Mouse (Mus musculus): ENCODE data around the gene C2cd4a.
A peak's percentile ranks its signal among the peaks of the same experiment; 100 is the strongest.

C2cd4a gene

GRCm38 (mm10) chr9:67832046-67832605 is at the start of gene C2cd4a:
Gene C2cd4a, minus strand, starts transcription at chr9:67832330.
- DNase-seq (ENCODE audit: low read depth in 1 of 2, low spot score in 2 of 2): no peak

GRCm38 (mm10) chr9:67878197-67878769 is 46.2 kb upstream of the C2cd4a start:
- DNase-seq (ENCODE audit: low read depth in 1 of 2, low spot score in 2 of 2): no peak

GRCm38 (mm10) chr9:67877081-67877718 is 45.1 kb upstream of the C2cd4a start:
- no peak for DNase-seq (ENCODE audit: low read depth in 1 of 2, low spot score in 2 of 2)

DNA sequence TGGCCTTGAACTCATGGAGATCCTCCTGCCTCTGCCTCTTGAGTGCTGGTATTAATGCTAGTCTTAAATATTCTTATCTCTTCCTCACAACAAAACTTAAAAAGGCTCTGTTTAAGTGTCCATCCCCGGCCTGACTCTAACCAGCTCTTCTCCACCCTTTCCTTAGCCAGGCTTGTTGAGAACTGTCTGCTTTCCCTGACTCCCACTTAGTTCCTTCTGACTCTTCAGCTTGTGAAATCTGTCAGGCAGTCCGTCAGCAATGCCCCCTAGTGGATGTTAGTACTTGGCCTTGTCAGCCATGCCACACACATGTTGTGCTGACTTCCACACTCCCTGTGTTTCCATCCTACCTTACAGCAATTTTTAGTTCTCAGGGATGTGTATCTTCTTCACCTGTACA is 43.2 kb upstream of the C2cd4a start:
- no peak for DNase-seq (ENCODE audit: low read depth in 1 of 2, low spot score in 2 of 2)

DNA sequence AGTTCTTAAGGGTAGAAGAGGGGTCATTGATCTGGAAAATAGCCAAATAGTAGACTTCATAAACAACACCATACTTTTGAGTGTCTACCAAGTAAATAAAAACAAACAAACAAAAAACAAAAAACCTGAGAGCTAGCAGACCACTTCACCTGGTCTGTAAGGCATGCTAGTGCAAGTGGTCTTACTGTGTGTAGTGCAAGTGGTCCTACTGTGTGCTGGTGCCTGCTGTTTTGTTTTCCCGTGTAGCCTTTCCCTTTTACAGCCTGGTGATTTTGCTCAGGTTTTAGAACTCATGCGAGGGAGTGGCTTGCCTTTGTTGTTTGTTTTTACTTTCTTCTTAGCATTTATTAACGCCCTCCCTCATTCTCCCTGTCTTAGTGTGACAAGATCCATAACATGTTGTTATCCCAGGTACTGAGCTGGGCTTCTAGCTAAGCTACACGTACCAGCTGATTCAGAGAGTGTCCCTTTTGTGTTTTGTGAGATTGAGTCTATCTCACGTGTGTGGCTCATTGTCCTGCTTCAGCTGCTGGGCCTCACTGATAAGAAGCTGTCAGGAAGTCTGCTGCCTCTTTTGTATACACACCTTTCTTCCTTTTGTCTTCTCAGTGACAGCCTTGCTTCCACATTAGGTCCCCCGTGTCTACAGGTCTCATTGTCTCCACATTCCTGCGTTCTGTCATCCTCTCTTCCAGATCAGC is 42.5 kb upstream of the C2cd4a start:
- no peak for DNase-seq (ENCODE audit: low read depth in 1 of 2, low spot score in 2 of 2)

- no peak for DNase-seq (ENCODE audit: low read depth in 1 of 2, low spot score in 2 of 2)
These were observed 37.7 kb upstream of the C2cd4a start for GRCm38 (mm10) chr9:67869691-67870450.

DNA sequence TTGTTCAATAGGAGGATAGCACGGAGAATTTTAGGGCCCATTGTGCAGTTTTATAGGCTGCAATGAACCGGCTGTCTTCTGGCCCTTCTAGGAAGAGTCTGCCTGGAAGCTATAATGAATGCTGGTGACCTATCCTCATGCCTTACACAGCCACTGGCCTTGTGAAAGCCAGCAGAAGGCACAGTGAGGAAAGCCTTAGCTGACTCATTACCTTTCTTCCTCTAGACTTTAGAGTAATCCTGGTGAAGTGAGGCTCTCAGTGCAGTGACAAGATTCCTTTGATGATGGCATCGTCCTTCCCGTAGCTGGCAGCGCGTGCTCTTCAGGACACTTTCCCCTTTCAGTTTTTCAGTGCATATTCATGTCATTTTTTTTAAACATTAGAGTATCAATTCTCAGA is 35.3 kb upstream of the C2cd4a start:
- DNase-seq (ENCODE audit: low read depth in 1 of 2, low spot score in 2 of 2): no peak

DNA sequence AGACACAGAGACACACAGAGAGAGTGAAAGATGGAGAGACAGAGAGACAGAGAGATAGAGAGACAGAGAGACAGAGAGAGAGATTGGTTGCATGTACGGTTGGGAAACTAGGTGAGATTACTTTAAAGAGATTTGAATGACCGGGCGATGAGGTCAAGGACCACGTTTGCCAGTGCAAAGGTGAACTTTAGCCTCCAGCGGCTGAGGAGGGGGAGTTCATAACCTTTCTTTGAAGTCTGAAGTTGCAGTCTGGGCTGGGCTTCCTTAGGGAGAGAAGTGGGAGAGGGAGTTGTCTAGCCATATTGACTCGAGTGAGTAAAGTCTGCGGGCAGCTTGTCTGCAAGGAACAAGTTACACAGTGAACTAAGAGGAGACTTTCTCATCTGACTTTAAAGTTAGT is 33.3 kb upstream of the C2cd4a start:
- DNase-seq (ENCODE audit: low read depth in 1 of 2, low spot score in 2 of 2): no peak

- DNase-seq (ENCODE audit: low read depth in 1 of 2, low spot score in 2 of 2): no peak
These were observed 31.9 kb upstream of the C2cd4a start for GRCm38 (mm10) chr9:67864011-67864410.

DNA sequence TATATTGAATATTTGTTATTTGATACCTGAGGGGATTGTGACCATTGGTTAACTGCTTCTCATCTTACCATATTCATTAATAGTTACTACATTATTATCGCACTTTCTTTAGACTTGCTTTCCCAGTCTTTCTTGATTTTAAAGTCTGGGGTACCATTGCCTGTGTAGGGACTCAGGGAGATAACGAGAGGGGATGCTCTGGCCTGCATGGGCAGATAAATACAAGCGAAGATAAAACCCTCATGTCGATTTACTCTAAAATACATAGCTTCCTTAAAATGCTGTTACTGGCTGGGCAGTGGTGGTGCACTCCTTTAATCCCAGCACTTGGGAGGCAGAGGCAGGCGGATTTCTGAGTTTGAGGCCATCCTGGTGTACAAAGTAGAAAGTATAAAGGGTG is 31.2 kb upstream of the C2cd4a start:
- no peak for DNase-seq (ENCODE audit: low read depth in 1 of 2, low spot score in 2 of 2)

DNA sequence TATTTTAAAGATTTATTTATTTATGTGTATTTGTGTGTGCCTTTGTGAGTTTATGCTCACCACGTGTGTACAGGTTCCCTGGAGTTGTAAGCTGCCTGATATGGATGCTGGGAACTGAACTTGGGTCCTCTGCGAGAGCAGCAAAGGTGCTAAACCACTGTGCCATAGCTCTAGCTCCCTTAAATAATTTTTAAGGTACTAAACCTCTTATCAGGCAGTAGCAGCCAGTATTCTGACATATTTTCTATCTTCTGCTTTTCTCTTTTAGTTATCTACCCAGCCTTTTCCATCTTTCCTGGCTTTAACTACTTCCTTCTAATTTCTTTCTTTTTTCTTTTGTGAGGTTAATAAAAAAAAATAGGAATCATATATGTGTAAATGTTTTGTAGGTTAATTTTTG is 28.1 kb upstream of the C2cd4a start:
- no peak for DNase-seq (ENCODE audit: low read depth in 1 of 2, low spot score in 2 of 2)

- DNase-seq (ENCODE audit: low read depth in 1 of 2, low spot score in 2 of 2): no peak
These were observed 19.0 kb upstream of the C2cd4a start for GRCm38 (mm10) chr9:67851150-67851549.

DNA sequence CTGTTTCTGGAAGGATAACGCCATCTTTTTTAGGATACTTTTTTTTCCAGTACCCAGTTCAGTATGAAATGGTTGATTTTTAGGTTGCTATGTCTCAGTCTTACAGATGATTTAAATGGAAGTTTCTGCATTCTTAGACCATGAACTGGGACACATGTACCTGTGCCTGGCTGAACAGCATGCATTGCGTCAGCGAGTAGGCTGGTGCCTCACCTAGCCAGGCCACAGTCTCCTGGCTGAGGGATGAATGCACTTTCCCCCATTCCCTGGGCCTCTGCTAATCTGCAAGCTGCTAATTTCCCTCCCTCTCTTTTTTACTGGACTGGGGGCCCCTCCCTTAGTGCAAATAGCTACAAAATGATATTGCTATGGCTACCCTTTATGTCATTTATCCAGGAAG is 17.7 kb upstream of the C2cd4a start:
- DNase-seq (ENCODE audit: low read depth in 1 of 2, low spot score in 2 of 2): no peak

DNA sequence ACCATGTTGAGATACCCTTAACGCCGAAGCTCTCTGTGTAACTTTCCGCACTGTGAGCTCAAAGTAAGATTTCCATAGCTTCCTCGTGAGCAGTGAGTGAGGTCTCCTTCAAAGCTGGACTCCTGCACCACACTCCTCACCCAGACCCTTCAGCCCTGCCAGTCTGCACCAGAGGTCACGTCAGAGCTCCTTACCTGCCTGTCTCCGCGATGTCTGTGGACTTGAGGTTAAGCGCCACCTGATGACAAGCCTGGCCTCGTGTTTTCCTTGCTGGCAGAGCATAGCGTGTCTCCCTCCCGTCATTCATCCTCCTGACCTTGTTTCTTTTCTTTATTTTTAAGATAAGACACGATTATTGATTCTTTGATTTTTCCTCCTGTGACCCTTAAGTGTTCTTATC is 17.3 kb upstream of the C2cd4a start:
- no peak for DNase-seq (ENCODE audit: low read depth in 1 of 2, low spot score in 2 of 2)

- no peak for DNase-seq (ENCODE audit: low read depth in 1 of 2, low spot score in 2 of 2)
These were observed 15.5 kb upstream of the C2cd4a start for GRCm38 (mm10) chr9:67847606-67848005.

GRCm38 (mm10) chr9:67846089-67846488 is 14.0 kb upstream of the C2cd4a start:
- DNase-seq (ENCODE audit: low read depth in 1 of 2, low spot score in 2 of 2): no peak

GRCm38 (mm10) chr9:67845648-67846047 is 13.5 kb upstream of the C2cd4a start:
- DNase-seq (ENCODE audit: low read depth in 1 of 2, low spot score in 2 of 2): no peak

GRCm38 (mm10) chr9:67845012-67845411 is 12.9 kb upstream of the C2cd4a start:
- peak in 1 of 2 experiments; percentile 56 for DNase-seq (ENCODE audit: low read depth in 1 of 2, low spot score in 2 of 2)

GRCm38 (mm10) chr9:67842797-67843196 is 10.7 kb upstream of the C2cd4a start:
- DNase-seq (ENCODE audit: low read depth in 1 of 2, low spot score in 2 of 2): no peak

- peak in 1 of 2 experiments; percentile 44 for DNase-seq (ENCODE audit: low read depth in 1 of 2, low spot score in 2 of 2)
These were observed 8.1 kb upstream of the C2cd4a start, which contains the start of gene Vps13c for GRCm38 (mm10) chr9:67839981-67840859. Gene Vps13c, plus strand, starts transcription at chr9:67840396.
